Mouse (Mus musculus): ENCODE data around the gene Pdilt.

- no peak for TF ChIP-seq CTCF (IDR thresholded peaks at IDR 0.05; ENCODE audit: low read depth)
- no peak for TF ChIP-seq EP300 (IDR thresholded peaks at IDR 0.05; ENCODE audit: low read depth)
Observed at GRCm38 (mm10) chr7:119479256-119479655, 44.0 kb downstream of the Pdilt start, which contains the start of gene Umod.

All from heart, postnatal 0 days (tissue).